Mouse (Mus musculus) stomach, postnatal 0 days (tissue): ENCODE results near the gene Traf3ip3.

Experiments
- CTCF ChIP-seq: IDR thresholded peaks from 2 replicates; pipeline ENCODE4 v1.5.1; 2016; ENCODE audit warnings: antibody characterized with exemption, low read depth, mild to moderate bottlenecking, moderate library complexity
- EP300 ChIP-seq: optimal IDR thresholded peaks from 2 replicates; pipeline ENCODE3; 2016; ENCODE audit warnings: antibody characterized with exemption

DNA sequence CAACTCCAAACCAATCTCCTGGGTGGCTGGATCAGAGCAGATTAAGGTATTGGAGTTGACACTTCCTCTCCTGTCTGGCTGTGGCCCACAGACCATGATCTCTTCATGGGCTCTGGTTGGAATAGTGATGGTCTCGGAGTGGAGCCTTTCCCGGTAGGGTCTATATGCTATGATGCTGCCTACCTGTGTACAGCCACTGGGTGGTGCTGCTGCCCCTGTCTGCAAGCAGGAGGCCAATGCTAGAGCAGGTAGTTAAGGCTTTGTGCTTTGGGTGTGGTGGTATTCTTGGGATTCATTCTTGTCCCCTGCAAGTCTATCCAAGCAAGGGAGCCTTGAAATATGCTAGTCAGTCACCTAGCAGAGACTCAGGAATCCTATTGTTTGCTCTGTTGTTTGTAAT lies 6.7 kb upstream of the Traf3ip3 start:
- TF ChIP-seq CTCF = peak; percentile 91
- no peak for TF ChIP-seq EP300
